Mouse (Mus musculus) cortical plate, adult 2 months (tissue): ENCODE measurements around the gene Foxp1.

ENCODE experiments used
- CTCF ChIP-seq: fragments of 200-500 bp; IDR thresholded peaks from 2 replicates; pipeline ENCODE4 v1.5.1; 2011; ENCODE audit warnings: mild to moderate bottlenecking, control low read depth, low read length; ENCODE audit not compliant: insufficient read depth; ENCODE audit errors: extremely low read depth
- POLR2A ChIP-seq: fragments of 200-500 bp; IDR thresholded peaks from 2 replicates; pipeline ENCODE4 v1.6.1; 2011; ENCODE audit warnings: mild to moderate bottlenecking, low read length, control low read depth; ENCODE audit not compliant: insufficient read depth; ENCODE audit errors: extremely low read depth

- TF ChIP-seq CTCF (no peak), POLR2A (no peak)
Measured at GRCm38 (mm10) chr6:99118534-99118933, 404.0 kb downstream of the Foxp1 start.
